Mouse (Mus musculus) cortical plate, adult 2 months (tissue): ENCODE results near the gene Prcp. TPM values are rescaled to one million over a fixed set of nuclear protein-coding genes. Genes with fewer than 3 reads are reported as not detected.

Experiments used
- H3K27ac ChIP-seq: fragments of 200-500 bp; 2 replicates; pipeline ENCODE4 v1.5.1; 2012; ENCODE audit warnings: low read length, control low read depth, inconsistent platforms; ENCODE audit not compliant: insufficient read depth
- H3K4me1 ChIP-seq: fragments of 200-500 bp; 2 replicates; pipeline ENCODE4 v1.6.1; 2011; ENCODE audit warnings: low read length; ENCODE audit not compliant: control insufficient read depth, insufficient read depth
- H3K4me3 ChIP-seq: fragments of 200-500 bp; 2 replicates; pipeline ENCODE4 v1.5.1; 2011; ENCODE audit warnings: mild to moderate bottlenecking, low read length, control low read depth; ENCODE audit not compliant: insufficient read depth
- CTCF ChIP-seq: fragments of 200-500 bp; IDR thresholded peaks from 2 replicates; pipeline ENCODE4 v1.5.1; 2011; ENCODE audit warnings: mild to moderate bottlenecking, control low read depth, low read length; ENCODE audit not compliant: insufficient read depth; ENCODE audit errors: extremely low read depth
- POLR2A ChIP-seq: fragments of 200-500 bp; IDR thresholded peaks from 2 replicates; pipeline ENCODE4 v1.6.1; 2011; ENCODE audit warnings: mild to moderate bottlenecking, low read length, control low read depth; ENCODE audit not compliant: insufficient read depth; ENCODE audit errors: extremely low read depth
- polyA plus RNA-seq: library from polyadenylated mRNA; depleted of rRNA; stranded (reverse); fragments of >200 nt; gene quantifications from 2 replicates; pipeline ENCODE4 v1.2.3, GENCODE M21; 2012

Prcp gene
- polyA plus RNA-seq, 1 experiment: 11.3 TPM

DNA sequence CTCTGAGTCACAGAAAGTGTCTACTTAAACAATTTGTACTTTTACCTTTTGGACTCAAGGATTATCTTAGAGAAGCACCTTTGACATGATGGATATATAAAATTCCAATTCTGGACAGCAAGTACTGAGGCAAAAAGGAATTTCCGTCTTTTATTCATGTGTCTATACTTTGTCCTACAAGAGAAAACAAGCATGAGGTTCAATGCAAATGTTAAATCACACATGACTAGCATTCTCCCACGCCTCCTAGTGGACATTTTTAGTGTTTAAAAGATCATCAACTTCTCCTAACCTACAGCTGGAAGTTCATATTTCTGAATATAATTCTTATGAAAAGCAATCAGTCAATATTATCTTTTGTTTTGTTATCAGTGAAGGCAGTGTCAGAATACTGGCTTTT is 7.7 kb upstream of the Prcp start:
- TF ChIP-seq POLR2A: no peak
- no peak for TF ChIP-seq CTCF
- Histone ChIP-seq H3K4me1 (no peaks in the 10 kb centered on the region), H3K27ac (no peak overlapping the region), H3K4me3 (no peak overlapping the region)

DNA sequence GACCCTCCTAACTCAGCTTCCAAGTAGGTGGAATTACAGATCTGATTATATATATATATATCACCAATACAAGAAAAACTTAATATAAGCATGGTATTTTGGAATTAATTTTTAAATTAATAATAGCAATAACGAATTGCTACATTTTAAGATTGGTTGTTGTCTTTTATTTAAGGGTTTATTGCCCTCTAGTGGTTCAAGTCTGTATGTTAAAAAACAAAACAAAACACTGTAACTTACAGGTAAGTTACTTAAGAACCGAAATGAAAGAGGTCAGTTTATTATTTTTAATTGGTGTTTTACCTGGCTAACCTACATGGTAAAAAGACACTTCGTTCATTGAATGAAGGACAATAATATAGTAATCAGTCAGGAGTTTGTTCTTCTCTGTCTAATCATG is 4.1 kb upstream of the Prcp start:
- no peak overlapping the region for H3K27ac ChIP-seq
- TF ChIP-seq POLR2A (no peak), CTCF (no peak)

DNA sequence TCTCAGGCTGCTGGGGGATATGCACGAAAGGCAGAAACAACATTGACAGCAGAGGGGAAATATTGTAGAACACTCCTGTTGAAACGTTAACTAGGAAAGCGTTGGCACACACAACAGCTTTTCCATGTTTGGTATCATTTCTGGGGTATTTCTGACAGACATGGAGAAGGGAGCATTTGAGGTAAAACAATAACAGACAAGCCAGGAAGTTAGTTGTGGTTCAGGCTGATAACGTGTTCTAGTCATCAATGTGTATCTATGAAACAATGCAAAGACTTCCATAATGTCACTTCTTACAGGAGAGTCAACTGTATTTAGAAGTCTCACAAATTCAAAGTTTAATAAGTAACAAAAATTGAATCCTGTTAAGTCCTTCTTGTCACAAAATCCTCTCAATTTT is 2.7 kb upstream of the Prcp start:
- Histone ChIP-seq H3K4me1 (no peaks in the 10 kb centered on the region; the same call in 1 of the 2 replicates), H3K27ac (no peak overlapping the region), H3K4me3 (no peak overlapping the region)
- TF ChIP-seq POLR2A: no peak
- no peak for TF ChIP-seq CTCF

More for the DNA sequence above, 4.1 kb upstream of the Prcp start:
- Histone ChIP-seq H3K4me1 (no peaks in the 10 kb centered on the region), H3K4me3 (no peak overlapping the region)

DNA sequence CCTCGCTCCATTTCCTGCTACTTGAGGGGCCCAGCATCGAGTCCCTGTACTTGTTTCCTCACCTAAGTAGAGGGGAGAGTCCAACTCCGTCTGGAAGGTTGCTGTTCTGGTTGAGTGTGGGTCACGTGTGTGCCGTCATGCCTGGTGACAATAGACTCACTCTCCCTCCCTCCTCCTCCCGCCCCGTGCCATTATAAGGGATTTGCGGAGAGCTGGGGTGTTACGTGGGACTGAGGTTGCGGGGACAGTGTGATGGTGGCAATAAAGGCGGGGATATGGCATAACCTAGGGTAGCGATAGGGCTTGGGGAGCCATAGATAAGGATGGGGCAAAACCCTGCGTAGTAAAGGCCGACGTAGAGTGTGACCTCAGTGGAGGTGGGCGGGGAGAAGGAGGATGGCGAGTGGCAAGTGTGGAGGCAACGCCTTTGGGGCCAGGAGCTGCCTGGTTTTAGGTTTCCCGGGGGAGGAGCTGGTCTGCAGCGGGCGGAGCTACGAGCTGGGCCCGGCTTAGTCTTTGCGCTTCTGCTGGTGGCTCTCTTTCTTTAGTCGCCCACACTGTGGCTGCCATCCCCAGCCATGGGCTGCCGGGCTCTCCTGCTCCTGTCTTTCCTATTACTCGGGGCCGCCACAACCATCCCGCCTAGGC is 615 bp downstream of the Prcp start:
- H3K27ac ChIP-seq: peak overlapping the region; percentile 91
- TF ChIP-seq POLR2A: peak; percentile 80
- no peak for TF ChIP-seq CTCF
- no peaks in the 10 kb centered on the region; the same call in 1 of the 2 replicates for H3K4me1 ChIP-seq
- H3K4me3 ChIP-seq: peak overlapping the region; percentile 71

DNA sequence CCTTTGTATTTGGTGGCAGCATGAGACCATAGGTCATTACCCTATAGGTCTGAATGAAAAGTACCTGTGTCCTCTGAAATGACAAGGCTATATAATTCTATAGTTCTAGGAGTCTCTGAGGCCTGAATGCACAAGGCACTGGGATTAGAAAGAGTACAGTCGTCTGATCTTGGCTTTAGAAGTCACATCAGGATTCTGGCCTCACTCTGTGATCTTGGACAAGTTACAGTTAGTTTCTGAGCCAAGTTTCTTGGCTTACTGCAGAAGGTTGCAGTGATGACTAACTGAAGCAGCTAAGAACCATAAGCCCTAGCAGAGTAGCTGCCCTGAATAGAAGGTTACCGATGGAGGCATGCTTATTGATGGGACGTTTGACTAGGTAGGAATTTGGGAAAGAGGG is 1.8 kb downstream of the Prcp start:
- H3K4me3 ChIP-seq: no peak overlapping the region; the same call in 1 of the 2 replicates
- no peaks in the 10 kb centered on the region; the same call in 1 of the 2 replicates for H3K4me1 ChIP-seq
- no peak overlapping the region for H3K27ac ChIP-seq

DNA sequence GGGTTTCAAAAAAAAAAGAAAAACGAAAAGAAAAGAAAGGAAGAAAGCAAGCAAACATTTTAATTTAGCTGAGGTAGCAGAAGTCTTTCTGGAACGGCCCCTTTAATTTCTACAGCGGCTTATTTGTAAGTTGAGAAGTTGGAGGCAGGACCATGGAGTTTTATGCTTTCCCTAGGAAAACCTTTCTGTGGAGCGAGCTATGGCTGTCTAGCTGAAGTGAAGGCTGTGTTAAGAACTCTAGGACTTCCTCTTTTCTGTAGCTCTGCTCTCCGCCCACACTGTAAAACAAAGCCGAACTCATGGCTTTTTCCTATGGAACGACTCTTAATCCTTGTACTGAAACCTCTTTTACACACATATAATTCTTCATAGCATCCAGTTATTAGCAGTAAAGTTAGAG is 2.3 kb downstream of the Prcp start:
- no peak for TF ChIP-seq POLR2A
- TF ChIP-seq CTCF: no peak
- Histone ChIP-seq H3K4me3 (peak overlapping the region; percentile 6; the same call in 1 of the 2 replicates), H3K27ac (no peak overlapping the region), H3K4me1 (no peaks in the 10 kb centered on the region; the same call in 1 of the 2 replicates)

More for the DNA sequence above, 1.8 kb downstream of the Prcp start:
- no peak for TF ChIP-seq CTCF
- TF ChIP-seq POLR2A: no peak

DNA sequence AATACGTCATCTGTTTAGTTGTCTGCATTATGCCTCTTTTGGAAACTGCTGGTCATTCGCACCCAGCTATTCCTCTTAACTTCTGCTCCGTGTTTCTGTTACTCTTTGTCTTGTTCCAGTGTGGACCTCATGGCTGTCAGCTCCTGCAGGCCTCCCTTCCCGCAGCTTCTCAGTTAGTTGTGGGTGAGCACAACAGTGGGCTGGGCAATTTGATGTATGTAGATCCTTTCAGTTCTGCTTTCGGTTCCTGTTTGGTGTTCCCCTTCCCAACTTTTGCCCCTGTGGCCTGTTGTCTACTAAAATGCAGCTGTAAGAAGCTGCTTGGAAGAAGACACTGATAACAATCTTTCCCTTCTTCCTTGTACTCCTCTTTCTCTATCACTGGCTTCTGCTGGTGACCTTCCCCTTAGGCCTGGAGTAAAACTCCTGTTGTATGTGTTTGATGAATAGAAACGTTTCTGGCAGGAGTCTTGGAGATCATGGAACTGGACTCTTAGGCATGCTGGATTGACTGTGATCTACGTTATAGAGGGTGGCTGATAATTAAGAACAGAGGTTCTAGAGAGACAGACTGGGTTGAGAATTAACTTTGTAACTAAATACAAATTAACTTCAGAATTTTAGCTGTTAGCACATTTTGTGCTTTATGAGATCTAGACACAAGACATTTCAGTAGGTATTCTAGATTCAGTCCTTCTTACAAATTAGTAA is 4.5 kb downstream of the Prcp start:
- Histone ChIP-seq H3K27ac (no peak overlapping the region), H3K4me3 (no peak overlapping the region), H3K4me1 (no peaks in the 10 kb centered on the region; the same call in 1 of the 2 replicates)
- TF ChIP-seq CTCF (no peak), POLR2A (no peak)

DNA sequence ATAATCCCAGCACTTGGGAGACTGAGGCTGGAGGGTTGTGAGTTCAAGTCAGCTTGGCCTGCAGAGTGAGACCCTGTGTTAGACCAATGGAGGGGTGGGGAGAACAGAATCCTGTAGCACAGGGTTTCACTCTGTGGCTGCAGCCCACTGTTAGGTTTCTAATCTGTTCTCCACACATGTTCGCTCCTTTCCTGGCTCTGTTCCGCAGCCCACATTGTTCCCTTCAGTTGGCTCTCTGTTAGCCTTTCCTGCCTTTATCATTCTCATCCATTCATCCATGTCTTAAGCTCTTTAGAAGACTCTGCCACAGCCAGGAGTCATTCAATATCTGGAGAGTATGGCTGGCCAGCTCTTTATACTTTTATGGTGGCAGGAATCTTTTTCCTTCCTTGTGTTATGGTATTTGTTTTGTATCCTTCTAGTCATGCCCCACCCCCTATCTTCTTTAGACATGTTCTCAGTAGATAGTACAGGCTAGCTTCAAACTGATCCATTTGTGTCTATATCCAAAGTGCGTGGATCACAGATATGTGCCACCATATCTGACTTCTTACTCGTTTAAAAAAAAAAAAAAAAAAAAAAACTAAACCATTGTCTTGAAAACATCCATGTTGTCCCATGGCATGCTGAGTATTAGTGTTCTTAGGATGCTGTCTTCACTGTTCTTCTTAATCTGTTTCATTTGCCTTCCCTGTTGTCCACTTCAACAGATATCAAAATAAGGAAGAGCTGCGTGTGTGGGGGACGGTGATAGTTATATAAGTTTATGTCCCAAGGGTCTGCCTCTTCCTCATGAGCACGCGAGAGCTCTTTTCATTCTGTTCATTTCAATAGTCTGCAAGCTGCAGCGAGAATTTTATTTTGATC is 9.8 kb downstream of the Prcp start:
- no peak for TF ChIP-seq POLR2A
- no peak for TF ChIP-seq CTCF
- no peaks in the 10 kb centered on the region for H3K4me1 ChIP-seq

DNA sequence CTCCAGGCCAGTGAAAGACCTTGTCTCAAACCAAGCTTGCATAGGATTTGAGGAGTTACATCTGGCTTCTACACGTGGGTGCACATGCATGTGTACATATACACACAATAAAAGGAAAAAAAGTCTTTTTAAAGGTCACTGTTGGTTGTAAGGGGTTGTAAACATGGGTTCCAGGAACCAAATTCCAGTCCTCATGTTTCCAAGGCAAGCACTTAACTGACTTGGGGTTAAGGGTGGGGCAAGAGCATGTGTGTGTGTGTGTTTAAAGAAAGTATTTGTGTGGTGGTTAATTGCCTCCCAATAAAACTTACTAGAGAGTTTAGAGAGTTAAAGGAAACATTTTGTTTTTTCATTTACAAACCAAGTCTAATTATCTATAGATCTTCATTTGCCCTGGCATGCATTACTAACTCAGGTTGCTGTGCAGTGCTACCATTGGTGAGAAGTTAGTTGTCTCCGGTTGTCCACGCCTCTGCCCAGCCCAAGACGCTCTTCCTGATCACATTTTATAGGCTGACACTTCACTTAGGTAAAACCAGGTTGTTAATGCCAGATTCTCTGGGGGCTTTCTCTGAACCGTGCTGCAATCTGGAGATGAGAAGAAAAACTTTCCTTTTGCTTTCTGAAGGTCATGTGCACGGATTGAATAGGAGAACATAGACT is 10.9 kb downstream of the Prcp start:
- TF ChIP-seq CTCF (no peak), POLR2A (no peak)
- Histone ChIP-seq H3K4me3 (no peak overlapping the region), H3K27ac (no peak overlapping the region), H3K4me1 (no peaks in the 10 kb centered on the region)

More for the DNA sequence above, 9.8 kb downstream of the Prcp start:
- Histone ChIP-seq H3K27ac (no peak overlapping the region), H3K4me3 (no peak overlapping the region)
